Mouse (Mus musculus): ENCODE results near the gene Atp12a.

DNA sequence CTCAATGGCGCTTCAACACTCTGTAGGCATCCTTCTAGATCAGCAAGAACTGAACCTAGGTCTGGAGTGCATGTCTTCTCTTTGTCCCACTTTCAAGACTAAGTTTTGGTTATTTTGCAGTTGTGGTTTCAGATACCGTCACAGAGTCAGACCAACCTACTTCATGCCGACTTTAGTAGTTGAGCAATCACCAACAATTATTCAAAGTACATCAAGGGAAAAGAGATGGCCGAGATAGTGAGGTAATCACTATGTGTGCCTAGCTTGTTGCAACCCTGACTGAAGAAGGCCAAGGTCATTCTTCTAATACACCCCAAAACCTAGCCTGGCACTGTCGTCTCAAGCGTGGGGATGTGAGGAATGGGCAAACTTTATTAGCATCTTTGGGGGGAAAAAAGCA lies 8.7 kb upstream of the Atp12a start:
- TF ChIP-seq GATA1 (IDR thresholded peaks at IDR 0.05; ENCODE audit: low read length) = no peak
- no peak for TF ChIP-seq TAL1 (IDR thresholded peaks at IDR 0.05; ENCODE audit: low read length)

Data from erythroblast, embryonic 14.5 days (primary cell).